Mouse (Mus musculus): Measurements from ENCODE around the gene Pla2g4a. TPM values are rescaled to one million over a fixed set of nuclear protein-coding genes. Genes with fewer than 3 reads are reported as not detected.
"Not testable (repeated sequence)": the region's sequence is repeated elsewhere in the genome, so short reads cannot be mapped to it uniquely, and the experiment has no call there.

The Pla2g4a gene
- polyA plus RNA-seq, 1 experiment from 2014 or later = 13.7 TPM

DNA sequence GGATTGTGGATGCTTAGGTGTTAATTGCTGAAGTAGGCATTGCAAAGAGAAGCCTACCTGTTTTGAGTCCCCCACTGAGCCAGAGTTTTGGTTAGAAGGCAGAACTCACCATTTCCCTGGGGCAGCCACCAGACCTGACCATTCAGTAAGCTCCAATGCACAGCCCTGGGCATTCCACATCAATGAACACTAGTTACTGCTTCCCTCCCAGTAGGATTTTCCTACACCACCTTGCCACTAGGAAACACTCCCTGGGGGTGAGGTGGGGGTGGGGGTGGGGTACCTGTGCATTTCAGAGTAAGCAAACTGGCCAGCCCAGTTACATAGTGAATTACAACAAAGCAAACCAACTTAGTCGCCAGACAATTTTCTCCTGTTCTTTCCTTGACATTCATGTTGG lies 10.8 kb downstream of the Pla2g4a start:
- no peaks in the 10 kb centered on the region for H3K27me3 ChIP-seq (ENCODE audit: insufficient read depth, poor library complexity, severe bottlenecking)
- no peaks in the 10 kb centered on the region for H3K9me3 ChIP-seq
- DNase-seq (ENCODE audit: low spot score) = no peak
- no peaks in the 10 kb centered on the region for H3K36me3 ChIP-seq
- no peak overlapping the region for H3K4me3 ChIP-seq
- no peak overlapping the region for H3K27ac ChIP-seq
- H3K4me1 ChIP-seq = no peaks in the 10 kb centered on the region
- 68% methylated on average over 1 of the region's 1 CpGs for WGBS

DNA sequence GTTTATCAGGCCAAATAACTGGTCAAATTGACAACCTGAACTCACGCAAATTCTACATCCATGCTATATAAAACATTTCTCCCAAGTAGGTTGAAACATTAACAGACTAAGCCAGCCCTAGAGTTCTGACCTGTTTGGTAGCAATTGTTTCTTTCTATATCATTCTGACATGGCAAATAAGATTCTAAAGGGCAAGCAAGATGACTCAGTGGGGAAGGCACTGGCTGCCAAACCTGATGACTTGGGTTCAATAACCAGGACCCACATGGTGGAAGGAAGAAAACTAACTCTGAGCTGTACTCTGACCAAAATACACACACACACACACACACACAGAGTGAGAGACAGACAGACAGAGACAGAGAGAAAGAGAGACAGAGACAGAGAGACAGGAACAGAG lies 11.8 kb downstream of the Pla2g4a start:
- H3K4me1 ChIP-seq = no peaks in the 10 kb centered on the region
- no peak overlapping the region for H3K27ac ChIP-seq
- H3K9me3 ChIP-seq = no peaks in the 10 kb centered on the region
- no peaks in the 10 kb centered on the region for H3K36me3 ChIP-seq
- H3K27me3 ChIP-seq (ENCODE audit: insufficient read depth, poor library complexity, severe bottlenecking) = no peaks in the 10 kb centered on the region
- 78% methylated on average over 1 of the region's 1 CpGs for WGBS
- DNase-seq (ENCODE audit: low spot score) = no peak
- no peak overlapping the region for H3K4me3 ChIP-seq

DNA sequence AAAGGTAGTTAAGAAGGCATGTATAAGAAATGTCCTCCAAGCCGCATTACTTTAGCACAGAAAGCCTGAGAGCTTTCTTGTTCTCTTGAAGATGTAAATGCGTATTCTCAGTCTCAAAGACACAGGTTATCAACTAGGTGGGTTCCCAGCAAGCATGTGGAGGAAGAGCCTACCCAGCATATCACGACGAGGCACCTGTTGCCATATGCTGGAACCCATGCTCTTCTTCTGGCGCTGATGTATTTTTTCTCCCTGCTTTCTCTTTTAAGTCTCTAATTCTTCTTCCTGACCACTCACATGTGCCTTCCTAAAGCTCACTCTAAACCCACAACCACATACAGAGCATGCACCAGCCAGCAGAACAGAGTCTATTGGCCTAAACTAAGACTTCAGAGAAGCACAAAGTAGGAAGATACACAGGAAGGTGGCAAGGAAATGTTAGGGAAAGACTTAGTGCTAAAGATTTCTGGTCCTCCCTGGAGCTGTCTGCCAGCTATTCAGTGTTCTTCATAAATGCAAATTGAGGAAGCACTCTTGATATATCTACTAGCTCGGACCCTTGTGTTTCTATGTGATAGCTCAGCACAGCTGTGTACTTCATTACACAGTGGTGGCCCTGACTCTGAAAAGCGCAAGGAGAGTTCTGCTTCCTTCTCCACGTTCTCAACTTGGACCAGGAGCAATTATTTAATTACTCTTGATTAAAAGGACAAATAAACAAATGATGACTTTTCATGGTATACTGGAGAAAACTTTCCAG lies 12.8 kb downstream of the Pla2g4a start:
- no peaks in the 10 kb centered on the region for H3K36me3 ChIP-seq
- DNase-seq (ENCODE audit: low spot score) = no peak
- no peaks in the 10 kb centered on the region for H3K4me1 ChIP-seq
- H3K27me3 ChIP-seq (ENCODE audit: insufficient read depth, poor library complexity, severe bottlenecking) = no peaks in the 10 kb centered on the region
- H3K27ac ChIP-seq = no peak overlapping the region
- WGBS = 86% methylated on average over 8 of the region's 8 CpGs
- no peaks in the 10 kb centered on the region for H3K9me3 ChIP-seq
- no peak overlapping the region for H3K4me3 ChIP-seq

DNA sequence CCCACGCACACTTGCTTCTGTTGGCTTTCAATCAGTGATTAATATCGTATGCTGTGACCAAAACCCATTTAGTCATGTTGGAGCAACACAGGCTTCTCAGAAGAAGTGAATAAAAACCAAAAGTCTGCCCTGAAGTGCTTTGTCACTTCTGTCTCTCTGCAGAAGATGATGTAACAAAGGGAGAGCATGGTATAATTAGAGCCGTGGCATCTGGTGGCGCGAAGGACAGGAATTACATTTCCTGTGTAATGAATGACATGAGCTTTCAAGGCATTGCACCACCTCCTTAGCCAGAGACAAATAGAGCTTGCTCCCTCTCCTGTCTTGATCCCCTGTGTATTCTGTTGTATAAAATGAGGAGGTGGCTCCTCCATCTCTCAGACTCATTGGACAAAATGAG lies 14.1 kb downstream of the Pla2g4a start:
- no peaks in the 10 kb centered on the region for H3K36me3 ChIP-seq
- 73% methylated on average over 5 of the region's 5 CpGs for WGBS

DNA sequence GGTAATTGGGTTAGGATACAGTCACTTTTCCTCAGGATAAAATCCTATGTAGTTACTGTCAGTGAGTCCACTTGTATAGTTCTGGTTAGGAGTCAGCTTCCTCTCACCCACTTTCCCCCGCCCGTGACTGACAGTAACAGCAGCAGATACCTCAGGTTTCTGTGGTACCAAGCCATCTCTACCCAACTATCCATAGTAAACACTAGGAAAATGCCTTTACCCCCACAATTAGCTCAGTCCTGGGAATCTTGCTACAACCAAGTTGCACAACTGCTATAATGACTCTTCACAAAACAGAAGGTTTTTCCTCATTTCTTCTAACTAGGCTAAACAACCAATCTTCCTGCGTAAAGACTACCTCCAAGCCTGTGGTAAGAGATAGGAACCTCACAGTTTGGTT lies 14.7 kb downstream of the Pla2g4a start:
- Histone ChIP-seq H3K27me3 (ENCODE audit: insufficient read depth, poor library complexity, severe bottlenecking) (no peaks in the 10 kb centered on the region), H3K4me3 (no peak overlapping the region), H3K36me3 (no peaks in the 10 kb centered on the region), H3K27ac (no peak overlapping the region), H3K9me3 (no peaks in the 10 kb centered on the region), H3K4me1 (no peaks in the 10 kb centered on the region)
- 83% methylated on average over 3 of the region's 3 CpGs for WGBS
- no peak for DNase-seq (ENCODE audit: low spot score)

More for the DNA sequence above, 14.1 kb downstream of the Pla2g4a start:
- no peaks in the 10 kb centered on the region for H3K4me1 ChIP-seq
- H3K27me3 ChIP-seq (ENCODE audit: insufficient read depth, poor library complexity, severe bottlenecking) = no peaks in the 10 kb centered on the region
- H3K27ac ChIP-seq = no peak overlapping the region
- H3K9me3 ChIP-seq = no peaks in the 10 kb centered on the region
- no peak overlapping the region for H3K4me3 ChIP-seq
- DNase-seq (ENCODE audit: low spot score) = no peak

DNA sequence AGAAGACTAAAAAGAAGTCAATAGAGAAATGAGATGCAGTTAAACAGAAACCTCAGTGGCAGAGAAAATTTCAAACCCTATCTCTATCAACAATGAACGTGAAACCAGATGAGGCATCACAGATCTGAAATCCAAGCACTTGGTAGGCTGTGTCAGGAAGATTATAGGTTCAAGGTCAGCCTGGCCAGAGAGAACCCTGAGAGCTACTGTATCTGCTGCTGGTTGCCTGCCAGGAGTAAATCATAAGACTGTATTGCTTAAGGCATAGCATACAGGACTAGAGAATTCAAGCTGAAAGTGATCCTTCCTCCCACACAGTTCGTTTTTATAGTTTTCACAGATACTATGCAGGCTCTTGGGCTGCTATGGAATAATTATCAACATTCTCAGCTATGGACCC lies 17.5 kb downstream of the Pla2g4a start:
- H3K9me3 ChIP-seq = no peaks in the 10 kb centered on the region
- WGBS = 72% methylated on average over 2 of the region's 2 CpGs
- H3K27me3 ChIP-seq (ENCODE audit: insufficient read depth, poor library complexity, severe bottlenecking) = no peaks in the 10 kb centered on the region
- no peaks in the 10 kb centered on the region for H3K36me3 ChIP-seq
- no peak for DNase-seq (ENCODE audit: low spot score)
- H3K27ac ChIP-seq = no peak overlapping the region
- no peak overlapping the region for H3K4me3 ChIP-seq
- H3K4me1 ChIP-seq = no peaks in the 10 kb centered on the region

DNA sequence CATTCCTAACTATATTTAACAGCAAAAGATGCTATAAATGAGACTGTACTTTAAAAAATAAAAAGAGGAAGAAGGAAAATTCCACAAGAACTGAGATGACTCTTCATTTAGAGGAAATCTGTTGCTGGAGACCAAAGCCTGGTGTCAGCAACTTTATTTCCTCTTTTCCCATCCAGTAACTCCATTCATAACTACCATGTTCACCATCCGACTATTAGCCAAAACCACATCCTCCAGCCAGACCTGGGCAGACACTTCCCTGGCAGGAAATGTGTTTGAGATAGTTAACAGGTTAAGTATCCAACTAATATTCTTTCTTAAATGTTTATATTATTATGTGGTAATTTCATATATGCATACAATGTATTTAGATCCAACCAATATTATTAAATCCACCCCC lies 20.8 kb downstream of the Pla2g4a start:
- Histone ChIP-seq H3K4me1 (no peaks in the 10 kb centered on the region), H3K4me3 (no peak overlapping the region), H3K27me3 (ENCODE audit: insufficient read depth, poor library complexity, severe bottlenecking) (no peaks in the 10 kb centered on the region), H3K36me3 (no peaks in the 10 kb centered on the region), H3K27ac (no peak overlapping the region), H3K9me3 (no peaks in the 10 kb centered on the region)
- 78% methylated on average over 1 of the region's 1 CpGs for WGBS
- no peak for DNase-seq (ENCODE audit: low spot score)

DNA sequence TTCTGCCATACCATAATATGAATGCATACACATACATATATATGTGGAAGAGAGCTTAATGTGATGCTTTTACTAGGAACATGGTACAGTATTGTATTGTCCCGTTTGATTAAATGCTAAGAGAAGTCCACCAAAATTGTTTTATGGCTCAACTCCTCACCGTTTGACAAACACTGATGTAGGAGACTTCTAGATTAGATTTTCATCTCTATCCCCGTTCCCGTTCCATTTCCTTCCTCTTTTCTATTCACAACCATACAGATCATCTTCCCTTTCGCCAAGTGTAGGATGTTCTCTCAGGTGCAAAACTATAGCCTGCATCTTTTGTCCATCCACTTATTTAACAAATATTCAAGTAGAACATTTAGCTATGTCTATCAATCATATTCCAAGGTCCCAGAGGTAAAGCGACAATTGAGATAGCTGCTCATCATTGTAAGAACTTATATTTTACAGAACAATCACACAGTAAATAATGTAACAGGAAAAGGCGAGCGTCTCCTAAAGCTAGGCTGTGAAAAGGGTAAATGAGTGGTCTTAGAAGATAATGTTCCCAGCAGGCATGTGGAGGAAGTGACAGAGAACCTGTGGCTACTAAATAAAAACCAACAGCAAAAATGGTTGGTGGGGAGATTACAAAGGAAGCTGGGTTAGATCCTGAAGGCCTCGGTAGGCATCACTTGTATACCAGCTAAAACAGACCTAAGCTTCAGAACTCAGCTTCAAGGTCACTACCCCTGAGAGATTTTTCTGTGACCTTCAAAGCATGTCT lies 21.6 kb downstream of the Pla2g4a start:
- 82% methylated on average over 9 of the region's 9 CpGs for WGBS
- no peak for DNase-seq (ENCODE audit: low spot score)
- H3K36me3 ChIP-seq = no peaks in the 10 kb centered on the region

DNA sequence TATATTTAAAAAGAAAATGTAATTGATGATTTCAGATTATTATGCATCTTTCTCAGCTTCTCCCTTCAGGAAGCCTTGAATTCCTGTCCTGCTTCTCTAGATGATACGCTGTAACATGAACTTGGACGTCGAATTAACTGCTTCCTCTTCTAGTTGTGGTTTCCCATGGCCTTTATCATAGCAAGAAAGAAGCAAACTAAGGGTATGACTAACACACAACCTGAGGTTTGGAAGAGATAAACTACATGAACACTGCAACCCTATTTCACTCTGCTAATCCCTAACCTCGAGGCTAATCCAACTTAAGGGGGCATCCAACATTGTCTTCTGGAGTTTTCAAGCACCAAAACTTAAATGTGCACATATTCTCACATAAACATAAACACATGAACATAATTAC lies 23.3 kb downstream of the Pla2g4a start:
- Histone ChIP-seq H3K27ac (no peak overlapping the region), H3K9me3 (no peaks in the 10 kb centered on the region), H3K4me1 (no peaks in the 10 kb centered on the region), H3K36me3 (no peaks in the 10 kb centered on the region), H3K27me3 (ENCODE audit: insufficient read depth, poor library complexity, severe bottlenecking) (no peaks in the 10 kb centered on the region), H3K4me3 (no peak overlapping the region)
- 76% methylated on average over 4 of the region's 4 CpGs for WGBS
- DNase-seq (ENCODE audit: low spot score) = no peak

More for the DNA sequence above, 21.6 kb downstream of the Pla2g4a start:
- no peaks in the 10 kb centered on the region for H3K4me1 ChIP-seq
- no peak overlapping the region for H3K27ac ChIP-seq
- H3K27me3 ChIP-seq (ENCODE audit: insufficient read depth, poor library complexity, severe bottlenecking) = no peaks in the 10 kb centered on the region
- H3K9me3 ChIP-seq = no peaks in the 10 kb centered on the region
- H3K4me3 ChIP-seq = no peak overlapping the region

DNA sequence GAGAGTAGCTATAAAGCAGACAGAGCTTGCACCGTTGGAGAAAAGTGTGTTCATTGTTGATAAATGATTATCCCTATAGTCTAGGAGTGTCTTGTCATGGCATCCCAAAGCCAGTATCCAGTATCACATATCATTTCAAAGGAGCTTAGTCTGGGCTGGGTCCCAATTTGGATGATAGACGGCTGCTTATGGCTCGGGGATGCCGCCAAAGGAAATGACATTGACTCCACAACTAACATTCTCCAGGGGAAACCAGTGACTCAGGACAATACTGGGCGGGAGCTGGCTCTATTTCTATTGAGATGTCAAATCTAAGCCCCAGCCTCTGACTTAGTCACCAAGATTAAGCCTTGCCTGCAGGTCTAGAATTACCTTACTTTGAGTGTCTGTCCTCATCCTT lies 31.9 kb downstream of the Pla2g4a start:
- Histone ChIP-seq H3K9me3 (no peaks in the 10 kb centered on the region), H3K27me3 (ENCODE audit: insufficient read depth, poor library complexity, severe bottlenecking) (no peaks in the 10 kb centered on the region), H3K4me1 (no peaks in the 10 kb centered on the region), H3K27ac (no peak overlapping the region), H3K36me3 (no peaks in the 10 kb centered on the region), H3K4me3 (no peak overlapping the region)
- DNase-seq (ENCODE audit: low spot score) = no peak
- WGBS = 78% methylated on average over 5 of the region's 5 CpGs

DNA sequence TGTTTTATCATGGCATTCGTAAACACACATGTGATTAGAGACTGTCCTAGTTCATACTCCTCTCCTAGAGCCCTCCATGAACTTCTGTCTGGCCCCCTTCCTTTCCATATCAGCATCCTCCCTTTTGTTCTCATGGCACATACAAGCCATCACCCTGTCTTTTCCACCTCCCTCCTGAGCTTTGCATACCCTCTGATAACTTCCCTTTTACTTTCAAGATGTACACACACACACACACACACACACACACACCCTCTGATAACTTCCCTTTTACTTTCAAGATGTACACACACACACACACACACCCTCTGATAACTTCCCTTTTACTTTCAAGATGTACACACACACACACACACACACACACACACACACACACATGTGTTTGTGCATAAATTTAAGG lies 37.4 kb downstream of the Pla2g4a start:
- H3K27ac ChIP-seq; H3K9me3 ChIP-seq; DNase-seq (ENCODE audit: low spot score); H3K36me3 ChIP-seq; H3K4me3 ChIP-seq; H3K27me3 ChIP-seq (ENCODE audit: insufficient read depth, poor library complexity, severe bottlenecking); H3K4me1 ChIP-seq: not testable (repeated sequence)
- WGBS = 88% methylated on average over 1 of the region's 1 CpGs

DNA sequence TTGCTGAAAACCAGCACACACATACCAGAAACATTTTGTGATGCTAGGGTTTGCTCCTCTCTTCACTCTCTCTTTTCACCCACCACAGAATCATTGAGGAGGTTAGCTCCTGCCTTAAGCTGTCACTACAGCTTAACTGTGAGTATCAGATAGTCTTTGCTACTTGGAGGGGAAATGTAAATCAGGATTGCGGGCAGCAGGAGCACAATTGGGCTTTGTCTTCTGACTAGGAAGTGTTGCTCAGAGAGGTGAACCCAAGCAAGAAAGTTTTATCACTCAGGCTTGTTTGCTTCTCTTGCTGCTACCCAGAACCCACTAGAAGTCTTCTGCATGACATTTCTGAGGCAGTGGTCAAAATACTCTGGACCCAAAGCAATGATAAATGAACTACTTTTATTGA lies 38.9 kb downstream of the Pla2g4a start:
- WGBS = 51% methylated on average over 1 of the region's 1 CpGs
- no peak overlapping the region for H3K27ac ChIP-seq
- no peaks in the 10 kb centered on the region for H3K27me3 ChIP-seq (ENCODE audit: insufficient read depth, poor library complexity, severe bottlenecking)
- no peak for DNase-seq (ENCODE audit: low spot score)
- H3K4me3 ChIP-seq = no peak overlapping the region
- H3K36me3 ChIP-seq = no peaks in the 10 kb centered on the region
- H3K4me1 ChIP-seq = no peaks in the 10 kb centered on the region
- H3K9me3 ChIP-seq = no peaks in the 10 kb centered on the region

DNA sequence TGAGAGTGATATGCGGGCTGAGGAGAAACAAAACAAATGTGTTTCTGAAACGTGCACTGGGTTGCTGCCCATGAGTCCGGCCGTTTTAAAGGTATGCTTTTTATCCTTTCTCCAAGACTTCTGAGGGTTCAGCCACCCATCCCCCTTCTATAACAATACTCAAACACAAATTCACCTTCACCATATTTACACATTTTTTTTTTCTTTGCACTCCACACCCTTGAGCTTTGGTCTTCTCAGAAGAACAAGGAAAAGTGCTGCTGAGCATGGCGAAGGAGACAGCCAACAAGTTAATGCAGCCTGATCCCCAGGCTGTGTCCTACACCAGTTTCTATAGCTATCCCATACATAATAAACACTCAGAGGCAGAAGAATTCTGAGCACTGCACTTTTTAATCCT lies 39.8 kb downstream of the Pla2g4a start:
- H3K36me3 ChIP-seq = no peaks in the 10 kb centered on the region
- 90% methylated on average over 5 of the region's 5 CpGs for WGBS
- H3K27ac ChIP-seq = no peak overlapping the region
- H3K4me3 ChIP-seq = no peak overlapping the region
- H3K27me3 ChIP-seq (ENCODE audit: insufficient read depth, poor library complexity, severe bottlenecking) = no peaks in the 10 kb centered on the region
- no peak for DNase-seq (ENCODE audit: low spot score)
- no peaks in the 10 kb centered on the region for H3K4me1 ChIP-seq
- H3K9me3 ChIP-seq = no peaks in the 10 kb centered on the region
